Mouse (Mus musculus) stomach, postnatal 0 days (tissue): Measurements from ENCODE around the gene Sergef. TPM values are rescaled to one million over a fixed set of nuclear protein-coding genes. Genes with fewer than 3 reads are reported as not detected.
"Not testable (repeated sequence)": the region's sequence is repeated elsewhere in the genome, so short reads cannot be mapped to it uniquely, and the experiment has no call there.

Experiments used
- ATAC-seq: fragments of 200-750 bp; cut with Nextera tagmentation; 2 replicates; pipeline ENCODE4 v1.8.0; 2017; ENCODE audit not compliant: low FRiP score, low TSS enrichment
- DNase-seq: peaks from one replicate; pipeline ENCODE4 v3.0.0-alpha.2; 2016; ENCODE audit warnings: low spot score
- H3K27ac ChIP-seq: fragments of 300-500 bp; sonication (generic); replicated peaks from 2 replicates; pipeline ENCODE4 v1.5.1; 2014; ENCODE audit warnings: mild to moderate bottlenecking, control low read depth
- H3K27me3 ChIP-seq: fragments of 300-500 bp; sonication (generic); 2 replicates; pipeline ENCODE4 v1.6.1; 2014; ENCODE audit warnings: low read length; ENCODE audit not compliant: control insufficient read depth, insufficient read depth
- H3K36me3 ChIP-seq: fragments of 300-500 bp; sonication (generic); 2 replicates; pipeline ENCODE4 v1.6.1; 2014; ENCODE audit warnings: low read length, mixed read lengths; ENCODE audit not compliant: control insufficient read depth, insufficient read depth
- H3K4me1 ChIP-seq: fragments of 300-500 bp; sonication (generic); replicated peaks from 2 replicates; pipeline ENCODE4 v1.6.1; 2014; ENCODE audit warnings: antibody characterized with exemption; ENCODE audit not compliant: control insufficient read depth, insufficient read depth
- H3K4me2 ChIP-seq: fragments of 300-500 bp; sonication (generic); replicated peaks from 2 replicates; pipeline ENCODE4 v1.6.1; 2014; ENCODE audit warnings: low read depth, mild to moderate bottlenecking, control low read depth, moderate library complexity
- H3K4me3 ChIP-seq: fragments of 300-500 bp; sonication (generic); 2 replicates; pipeline ENCODE4 v1.5.1; 2014; ENCODE audit warnings: low read depth, low read length, control low read depth
- H3K9ac ChIP-seq: fragments of 300-500 bp; sonication (generic); 2 replicates; pipeline ENCODE4 v1.6.1; 2014; ENCODE audit warnings: mild to moderate bottlenecking, low read length, control low read depth, mixed read lengths
- H3K9me3 ChIP-seq: fragments of 300-500 bp; sonication (generic); 2 replicates; pipeline ENCODE4 v1.6.1; 2016; ENCODE audit warnings: low read length; ENCODE audit not compliant: control insufficient read depth
- CTCF ChIP-seq: IDR thresholded peaks from 2 replicates; pipeline ENCODE4 v1.5.1; 2016; ENCODE audit warnings: antibody characterized with exemption, low read depth, mild to moderate bottlenecking, moderate library complexity
- EP300 ChIP-seq: optimal IDR thresholded peaks from 2 replicates; pipeline ENCODE3; 2016; ENCODE audit warnings: antibody characterized with exemption
- WGBS: fragments of 180-500 bp; shearing (Covaris S2); extraction: QIAGEN DNeasy Blood & Tissue Kit; methylation state at CpG from one replicate; pipeline ENCODE4 v1.1.7; 2014; 5-methylcytosine and 5-hydroxymethylcytosine counted together
- polyA plus RNA-seq: library from polyadenylated mRNA; unstranded; fragments of >200 nt; fragmentation: Nextera tagmentation; extraction: Ambion mirVana; gene quantifications from 2 replicates; pipeline ENCODE4 v1.2.1, GENCODE M21; 2015

Gene Sergef
- polyA plus RNA-seq: 10.8 and 11.4 TPM in 2 replicates

GRCm38 (mm10) chr7:46639692-46640031 is at the start of gene Sergef:
Sergef (minus strand) TSS chr7:46639807.
- H3K27ac ChIP-seq: no peak within 1 kb of the TSS; the same call in 1 of the 2 replicates
- TF ChIP-seq CTCF: no peak
- TF ChIP-seq EP300: no peak
- H3K36me3 ChIP-seq: no peaks in the 10 kb centered on the region
- H3K27me3 ChIP-seq: no peaks in the 10 kb centered on the region
- no peaks in the 10 kb centered on the region for H3K9me3 ChIP-seq
- DNase-seq: peak; percentile 91
- H3K4me2 ChIP-seq: peak within 1 kb of the TSS; percentile 100
- H3K9ac ChIP-seq: peak within 1 kb of the TSS; percentile 77
- H3K4me3 ChIP-seq: peak within 1 kb of the TSS; percentile 72
- peak; percentile 96 for ATAC-seq
- WGBS: under 1% methylated on average over 30 of the region's 30 CpGs
- H3K4me1 ChIP-seq: no peaks in the 10 kb centered on the region

GRCm38 (mm10) chr7:46686827-46687226 is 47.2 kb upstream of the Sergef start:
- ATAC-seq: no peak
- no peaks in the 10 kb centered on the region for H3K27me3 ChIP-seq

GRCm38 (mm10) chr7:46680732-46681131 is 41.1 kb upstream of the Sergef start:
- H3K4me1 ChIP-seq: no peaks in the 10 kb centered on the region
- H3K36me3 ChIP-seq: no peaks in the 10 kb centered on the region
- TF ChIP-seq CTCF (no peak), EP300 (no peak)
- H3K4me2 ChIP-seq: no peak overlapping the region
- H3K4me3 ChIP-seq: no peak overlapping the region
- no peak overlapping the region for H3K27ac ChIP-seq
- H3K9ac ChIP-seq: no peak overlapping the region
- H3K27me3 ChIP-seq: no peaks in the 10 kb centered on the region
- H3K9me3 ChIP-seq: no peaks in the 10 kb centered on the region
- no peak for ATAC-seq
- no peak for DNase-seq

More at GRCm38 (mm10) chr7:46686827-46687226, 47.2 kb upstream of the Sergef start:
- no peaks in the 10 kb centered on the region for H3K4me1 ChIP-seq
- 76% methylated on average over 5 of the region's 5 CpGs for WGBS
- H3K36me3 ChIP-seq: peaks cover 11% of the 10 kb centered on the region; the same call in 1 of the 2 replicates
- TF ChIP-seq CTCF (no peak), EP300 (no peak)
- H3K9me3 ChIP-seq: no peaks in the 10 kb centered on the region
- H3K27ac ChIP-seq: no peak overlapping the region
- DNase-seq: no peak
- no peak overlapping the region for H3K4me3 ChIP-seq
- H3K9ac ChIP-seq: no peak overlapping the region
- no peak overlapping the region for H3K4me2 ChIP-seq

GRCm38 (mm10) chr7:46679044-46679443 is 39.4 kb upstream of the Sergef start:
- H3K9me3 ChIP-seq, H3K36me3 ChIP-seq, H3K4me2 ChIP-seq, ATAC-seq, DNase-seq, H3K9ac ChIP-seq, H3K4me1 ChIP-seq, H3K27me3 ChIP-seq, H3K27ac ChIP-seq, H3K4me3 ChIP-seq: not testable (repeated sequence)
- 71% methylated on average over 7 of the region's 7 CpGs for WGBS

- 65% methylated on average over 3 of the region's 3 CpGs for WGBS
- no peak for DNase-seq
- TF ChIP-seq EP300 (no peak), CTCF (no peak)
- H3K4me1 ChIP-seq: no peaks in the 10 kb centered on the region
- no peaks in the 10 kb centered on the region for H3K36me3 ChIP-seq
- H3K4me2 ChIP-seq: no peak overlapping the region
- no peaks in the 10 kb centered on the region for H3K27me3 ChIP-seq
- no peak overlapping the region for H3K27ac ChIP-seq
- no peaks in the 10 kb centered on the region for H3K9me3 ChIP-seq
- peak; percentile 57; the same call in 1 of the 2 replicates for ATAC-seq
- H3K9ac ChIP-seq: no peak overlapping the region
- no peak overlapping the region for H3K4me3 ChIP-seq
Measured at GRCm38 (mm10) chr7:46678417-46678816, 38.8 kb upstream of the Sergef start.

GRCm38 (mm10) chr7:46676808-46677360 is 37.3 kb upstream of the Sergef start:
- no peak for TF ChIP-seq CTCF
- TF ChIP-seq EP300: no peak
- no peak overlapping the region for H3K4me3 ChIP-seq
- H3K36me3 ChIP-seq: no peaks in the 10 kb centered on the region
- no peaks in the 10 kb centered on the region for H3K4me1 ChIP-seq
- no peak overlapping the region for H3K9ac ChIP-seq
- 49% methylated on average over 5 of the region's 5 CpGs for WGBS
- no peaks in the 10 kb centered on the region for H3K27me3 ChIP-seq
- no peaks in the 10 kb centered on the region for H3K9me3 ChIP-seq
- no peak overlapping the region for H3K4me2 ChIP-seq
- ATAC-seq (no peak), DNase-seq (no peak)
- no peak overlapping the region for H3K27ac ChIP-seq
